Mouse (Mus musculus) myocyte (in vitro differentiated cells): ENCODE data around the gene Abcc5.

ENCODE experiments used
- MAX ChIP-seq: IDR thresholded peaks from one replicate; pipeline ENCODE4 v1.6.1; 2011; ENCODE audit warnings: low read depth, mild to moderate bottlenecking, control low read depth
- MYOG ChIP-seq, 3 experiments: IDR thresholded peaks; one replicate each; pipeline ENCODE4 v1.6.1; 2011; ENCODE audit warnings: control low read depth in 2 of 3, low read depth in 2 of 3, mild to moderate bottlenecking in 2 of 3; ENCODE audit not compliant: insufficient read length in 2 of 3, control insufficient read depth in 1 of 3, insufficient read depth in 1 of 3
- POLR2A ChIP-seq: IDR thresholded peaks from one replicate; pipeline ENCODE4 v1.6.1; 2011; ENCODE audit warnings: low read depth, mild to moderate bottlenecking, control low read depth, moderate library complexity; ENCODE audit not compliant: insufficient read length
- POLR2AphosphoS2 ChIP-seq: IDR thresholded peaks from one replicate; pipeline ENCODE4 v1.6.1; 2011; ENCODE audit warnings: low read depth, control low read depth; ENCODE audit not compliant: insufficient read length
- TCF12 ChIP-seq: IDR thresholded peaks from one replicate; pipeline ENCODE4 v1.6.1; 2011; ENCODE audit warnings: mild to moderate bottlenecking, control low read depth; ENCODE audit not compliant: poor library complexity, insufficient read depth, severe bottlenecking
- USF1 ChIP-seq: IDR thresholded peaks from one replicate; pipeline ENCODE4 v1.6.1; 2011; ENCODE audit warnings: low read depth, mild to moderate bottlenecking, control low read depth, moderate library complexity

- TF ChIP-seq MAX (no peak), POLR2AphosphoS2 (no peak), TCF12 (no peak), MYOG (IDR thresholded peaks at IDR 0.05; ENCODE audit: control insufficient read depth in 1 of 3, insufficient read depth in 1 of 3, insufficient read length in 2 of 3, low read depth in 2 of 3) (no peak), USF1 (no peak), POLR2A (no peak)
Observed at GRCm38 (mm10) chr16:20325286-20325685, 100.9 kb downstream of the Abcc5 start, which contains the start of gene Cyp2ab1.
